Mouse (Mus musculus) megakaryocyte-erythroid progenitor cell, adult 5-6 weeks (primary cell): ENCODE data around the gene Mthfr. TPM values are rescaled to one million over a fixed set of nuclear protein-coding genes. Genes with fewer than 3 reads are reported as not detected.
A peak's percentile ranks its signal among the peaks of the same experiment; 100 is the strongest.

ENCODE experiments used
- ATAC-seq: replicated peaks from 2 replicates; pipeline ENCODE4 v1.8.0; 2016; ENCODE audit warnings: mild to moderate bottlenecking, inconsistent platforms; ENCODE audit not compliant: severe bottlenecking, poor library complexity, low FRiP score, low TSS enrichment
- total RNA-seq, 2 experiments: library from RNA; stranded (forward) in 1 of 2; stranded (reverse) in 1 of 2; fragments of 200-1000, 215-1000 nt in 1 of 2; fragments of >200 nt in 1 of 2; fragmentation: Nextera tagmentation in 1 of 2; gene quantifications; 2 replicates each; pipeline ENCODE4 v1.2.3; 2014 to 2017

The Mthfr gene
- total RNA-seq, 2 experiments from 2014 or later, result 2.2 to 3.3 TPM

DNA sequence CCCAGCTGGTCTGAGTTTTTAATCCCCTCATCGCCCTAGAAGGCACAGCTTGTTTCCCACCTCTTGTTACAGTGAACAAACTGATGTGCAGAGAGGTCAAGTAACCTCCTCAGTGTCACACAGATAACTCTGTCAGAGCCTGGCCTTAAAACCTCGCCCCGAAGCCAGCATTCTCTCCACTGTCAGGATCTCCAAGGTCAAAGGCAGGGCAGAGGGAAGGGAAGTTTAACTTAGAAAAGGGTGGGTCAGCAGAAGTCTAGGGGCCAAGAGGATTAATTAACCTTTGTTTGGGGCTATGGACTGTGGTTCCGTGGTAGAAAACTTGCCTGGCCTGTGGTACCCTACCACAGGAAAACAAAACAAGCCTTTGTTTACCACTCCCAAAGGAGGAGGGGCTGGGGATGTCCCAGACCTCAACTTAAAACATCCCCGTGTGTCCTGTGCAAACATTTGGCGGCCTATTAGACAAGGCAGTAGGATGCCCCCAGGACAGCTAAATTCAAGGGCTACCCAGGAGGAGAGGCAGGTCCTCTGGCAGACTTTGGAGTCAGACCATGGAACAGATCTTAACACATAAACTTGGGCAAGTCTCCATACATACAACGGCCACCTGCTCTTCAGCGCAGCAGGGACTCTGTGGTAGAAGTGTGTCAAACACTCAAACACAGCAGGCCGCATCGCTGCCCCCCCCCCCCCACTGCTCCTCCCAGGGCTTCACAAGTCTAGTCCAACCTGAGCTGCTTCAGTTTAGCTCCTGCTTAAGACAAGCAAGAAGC lies 46.4 kb downstream of the Mthfr start:
- ATAC-seq, result no peak

DNA sequence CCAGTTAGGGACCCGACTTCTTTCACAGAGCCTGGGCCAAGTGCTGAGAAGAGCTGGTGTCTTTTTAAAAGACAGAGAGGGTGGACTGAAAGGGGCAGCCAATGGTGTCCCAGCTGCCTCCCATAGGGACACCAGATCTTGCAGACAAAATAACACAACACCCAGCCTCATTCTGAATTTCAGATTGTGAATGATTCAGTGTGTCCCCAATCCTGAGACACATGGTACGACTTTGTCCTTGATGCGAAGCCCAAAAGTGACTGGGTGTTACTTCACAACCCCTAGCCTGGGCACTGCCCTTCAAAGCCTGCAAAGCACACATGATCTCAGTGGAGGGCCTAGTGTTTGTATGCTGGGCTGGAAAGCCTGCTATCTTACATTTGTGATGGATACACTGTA lies 47.0 kb downstream of the Mthfr start:
- ATAC-seq, result no peak

DNA sequence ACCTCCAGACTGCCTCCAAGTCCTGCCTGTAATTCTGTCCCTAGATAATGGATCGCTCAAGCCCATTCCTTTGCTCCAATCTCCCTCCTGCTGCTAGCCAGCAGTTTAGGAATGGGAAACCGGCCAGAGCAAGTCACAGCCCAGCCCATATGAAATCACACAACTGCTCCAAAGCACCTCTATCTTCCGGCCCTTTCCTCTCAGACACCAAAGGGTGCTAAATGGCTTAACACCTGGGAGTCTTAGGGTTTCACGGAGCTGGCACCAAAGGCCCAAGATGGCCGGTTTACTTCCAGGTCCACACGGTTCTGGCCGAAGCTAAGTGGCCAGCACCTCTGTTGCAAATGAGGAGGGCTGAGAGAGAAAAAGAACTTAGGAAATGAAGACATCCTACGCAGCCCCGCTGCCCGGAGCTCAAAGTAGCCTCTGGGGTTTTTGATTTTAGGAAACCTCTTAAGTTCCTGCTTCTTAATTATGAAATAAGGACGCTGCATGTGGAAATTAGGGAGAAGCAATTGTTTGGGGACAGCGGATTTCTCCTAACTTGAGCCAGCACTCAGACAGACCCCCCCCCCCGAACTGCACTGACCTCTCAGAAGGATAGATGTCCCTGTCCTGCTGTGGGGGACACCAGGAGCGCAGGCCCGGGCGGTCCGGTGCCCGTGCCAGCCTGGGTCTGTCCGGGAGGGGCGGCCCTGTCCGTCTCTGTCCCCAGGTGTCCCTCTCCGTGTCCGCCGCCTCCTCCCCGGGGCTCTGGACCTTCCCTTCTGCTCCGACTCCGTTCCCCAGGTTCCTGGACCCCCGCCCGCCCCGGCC lies 48.4 kb downstream of the Mthfr start:
- ATAC-seq, result no peak; the same call in 1 of the 2 replicates

DNA sequence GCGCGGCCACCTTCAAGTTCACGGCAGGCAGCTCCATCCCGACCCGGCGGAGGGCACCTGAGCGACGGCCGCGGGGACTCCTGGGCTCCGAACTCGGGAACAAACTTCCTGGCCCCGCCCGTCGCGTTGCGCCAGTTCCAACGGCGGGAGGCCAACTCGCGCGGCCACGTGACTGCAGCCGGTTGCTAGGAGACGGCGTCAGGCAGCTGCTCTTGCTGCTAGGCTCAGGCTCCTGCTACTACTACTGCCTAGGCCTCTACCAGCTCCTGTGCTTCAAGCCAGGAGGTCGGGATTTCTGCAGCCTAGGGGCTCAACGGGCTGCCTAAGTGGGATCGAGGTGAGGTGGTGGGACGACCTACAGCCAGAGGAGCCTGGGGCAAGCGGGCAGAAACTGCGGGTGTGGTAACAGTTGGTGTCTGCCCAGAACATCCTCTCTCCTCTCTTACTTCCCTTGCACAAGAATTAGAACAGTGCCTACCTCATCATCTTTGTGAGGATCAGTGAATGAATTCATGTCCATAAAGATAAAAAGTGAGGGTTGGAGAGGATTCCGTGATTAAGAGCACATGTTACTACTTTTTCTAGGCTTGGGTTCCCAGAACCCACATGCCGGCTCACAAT lies 49.1 kb downstream of the Mthfr start, which contains the start of gene Agtrap:
Gene Agtrap (minus strand): TSS at position 125 of the 621 bp plus-strand sequence.
- peak; percentile 91 for ATAC-seq

DNA sequence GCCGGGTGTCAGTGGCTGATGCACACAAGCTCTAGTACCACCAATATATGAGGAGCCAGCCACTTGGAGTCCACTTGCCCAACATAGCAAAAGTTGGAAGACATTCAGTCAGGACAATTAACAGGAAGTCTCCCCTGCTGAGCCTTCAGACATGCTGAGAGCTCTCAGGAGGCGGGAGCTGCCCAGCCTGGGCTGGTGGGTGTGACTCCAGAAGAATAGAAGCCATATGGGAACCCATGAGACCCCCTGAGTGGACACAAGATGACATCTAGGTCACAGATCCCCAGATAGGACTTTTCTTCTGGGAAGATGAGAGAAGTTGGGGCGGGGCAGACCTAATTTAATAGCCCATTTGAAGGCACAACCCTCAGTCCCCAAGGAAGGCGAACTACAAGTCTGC lies 50.3 kb downstream of the Mthfr start:
- ATAC-seq, result no peak

DNA sequence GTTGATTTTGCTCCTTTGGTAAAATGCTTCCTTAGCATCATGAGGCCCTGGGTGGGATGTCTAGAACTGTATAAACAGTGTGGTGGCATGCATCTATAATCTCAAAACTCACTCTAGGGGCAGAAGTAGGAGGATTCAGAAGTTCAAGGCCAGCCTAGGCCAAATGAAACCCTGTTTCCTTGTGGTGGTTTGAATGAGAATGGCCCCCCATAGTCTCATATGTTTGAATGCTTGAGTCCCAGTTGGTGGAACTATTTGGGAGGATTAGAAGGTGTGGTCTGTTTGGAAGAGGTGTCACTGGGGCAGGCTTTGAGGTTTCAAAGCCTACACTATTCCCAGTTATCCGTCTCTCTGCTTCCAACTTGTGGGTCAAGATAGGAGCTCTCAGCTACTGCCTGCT lies 52.3 kb downstream of the Mthfr start:
- ATAC-seq, result no peak

DNA sequence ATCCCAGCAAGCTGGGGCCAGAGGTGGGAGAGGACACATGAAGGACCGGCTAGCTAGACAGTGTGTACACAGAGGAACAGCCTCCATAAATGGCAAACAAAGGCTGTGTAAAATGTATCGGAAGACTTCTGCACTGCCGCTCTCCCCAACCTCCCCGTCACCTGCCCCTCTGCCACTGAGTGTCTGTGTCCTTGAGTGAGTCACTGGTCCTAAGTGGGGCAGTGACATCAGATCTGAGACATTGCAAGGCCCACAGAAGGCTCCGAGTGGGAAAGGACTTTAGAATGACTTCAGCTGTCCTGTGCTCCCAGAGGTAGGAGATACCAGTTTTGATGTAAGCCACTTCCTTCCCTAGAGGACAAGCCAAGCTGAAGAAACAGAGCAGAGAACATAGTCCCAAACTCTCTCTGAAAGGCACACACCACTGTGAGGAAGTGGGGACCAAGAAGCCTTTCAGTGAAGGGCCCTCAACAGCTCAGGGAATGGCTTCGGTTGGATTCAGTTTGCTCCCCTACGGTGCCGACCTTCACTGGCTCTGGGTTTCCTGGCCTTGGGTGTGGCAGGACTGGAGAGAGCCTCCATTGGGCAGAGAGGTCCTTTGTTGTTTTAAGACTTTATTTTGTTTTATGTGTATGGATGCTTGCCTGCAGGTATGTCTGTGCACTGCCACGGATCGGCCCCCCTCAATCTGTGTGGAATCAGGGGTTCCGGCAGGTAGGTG lies 53.8 kb downstream of the Mthfr start:
- ATAC-seq, result no peak

DNA sequence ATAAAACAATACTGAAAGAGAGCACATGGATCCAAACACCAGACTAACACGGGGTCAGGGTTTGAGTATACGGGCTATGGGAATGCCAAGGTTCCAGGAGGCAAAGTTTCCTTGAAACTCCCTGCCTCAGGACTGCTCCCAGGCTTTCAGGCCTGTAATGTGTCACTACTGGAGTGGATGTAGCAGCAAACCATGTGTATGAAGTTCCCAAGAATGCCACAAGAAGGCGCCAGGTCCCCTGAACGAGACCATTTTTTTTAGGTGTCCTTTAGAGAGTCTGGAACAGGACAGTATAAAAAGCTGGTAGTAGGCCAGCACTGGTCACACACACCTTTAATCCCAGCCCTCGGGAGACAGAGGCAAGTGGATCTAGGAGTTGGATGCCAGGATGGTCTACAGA lies 55.3 kb downstream of the Mthfr start:
- 0 out of 2 replicates have a peak, but pooled peaks have one; percentile 28 for ATAC-seq

DNA sequence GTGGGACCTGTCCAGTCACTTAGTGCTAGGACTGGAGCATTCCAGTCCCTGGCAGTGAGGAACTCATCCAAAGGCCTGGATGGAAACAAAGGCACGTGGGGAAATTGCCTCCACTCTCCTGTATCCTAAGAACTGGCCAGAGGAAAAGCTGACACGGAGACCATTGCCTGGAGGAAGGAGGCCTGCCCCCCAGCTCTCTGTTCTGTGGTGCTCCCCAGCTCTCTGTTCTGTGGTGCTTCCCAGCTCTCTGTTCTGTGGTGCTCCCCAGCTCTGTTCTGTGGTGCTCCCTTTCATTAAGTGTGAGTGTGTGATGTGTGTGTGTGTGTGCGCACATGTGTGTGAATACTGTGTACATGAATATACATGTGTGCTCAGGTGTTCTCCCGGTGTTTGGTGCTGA lies 56.2 kb downstream of the Mthfr start:
- ATAC-seq, result no peak

DNA sequence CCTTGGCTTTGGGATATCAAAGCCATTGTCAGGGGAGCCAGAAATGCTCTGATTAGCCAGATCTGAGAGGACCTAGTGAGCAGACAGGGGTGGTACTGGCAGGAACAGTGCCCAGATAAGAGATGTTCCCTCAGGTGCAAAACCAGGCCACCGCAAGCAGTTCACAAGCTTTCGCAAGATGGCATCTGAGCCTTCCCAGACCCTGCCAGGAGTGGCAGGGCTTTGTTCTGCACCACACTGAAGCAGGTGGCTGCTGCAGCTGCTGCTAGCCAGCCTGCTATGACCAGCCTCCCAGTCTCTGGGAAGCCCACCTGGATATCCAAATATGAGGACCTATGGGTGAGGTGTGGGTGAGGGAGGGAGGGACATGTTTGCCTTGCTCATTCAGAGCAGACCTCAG lies 59.1 kb downstream of the Mthfr start:
- no peak for ATAC-seq

DNA sequence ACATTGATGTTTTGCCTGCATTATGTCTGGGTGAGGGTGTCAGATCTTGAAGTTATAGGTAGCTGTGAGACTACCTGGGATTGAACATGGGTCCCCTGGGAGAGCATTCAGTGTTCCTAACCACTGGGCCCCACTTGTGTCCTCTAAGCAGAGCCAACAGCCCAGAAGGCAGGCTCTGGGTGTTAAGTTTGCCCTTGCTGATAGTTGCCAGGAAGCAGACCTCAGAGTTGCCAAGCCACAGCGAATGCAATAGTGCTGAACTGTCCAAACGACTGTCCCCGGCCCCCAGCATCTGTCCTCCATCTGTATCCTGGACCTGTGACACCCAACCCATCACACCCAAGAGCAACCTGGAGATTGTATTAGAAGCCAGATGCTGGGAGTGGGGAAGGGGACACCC lies 59.8 kb downstream of the Mthfr start:
- ATAC-seq, result no peak

DNA sequence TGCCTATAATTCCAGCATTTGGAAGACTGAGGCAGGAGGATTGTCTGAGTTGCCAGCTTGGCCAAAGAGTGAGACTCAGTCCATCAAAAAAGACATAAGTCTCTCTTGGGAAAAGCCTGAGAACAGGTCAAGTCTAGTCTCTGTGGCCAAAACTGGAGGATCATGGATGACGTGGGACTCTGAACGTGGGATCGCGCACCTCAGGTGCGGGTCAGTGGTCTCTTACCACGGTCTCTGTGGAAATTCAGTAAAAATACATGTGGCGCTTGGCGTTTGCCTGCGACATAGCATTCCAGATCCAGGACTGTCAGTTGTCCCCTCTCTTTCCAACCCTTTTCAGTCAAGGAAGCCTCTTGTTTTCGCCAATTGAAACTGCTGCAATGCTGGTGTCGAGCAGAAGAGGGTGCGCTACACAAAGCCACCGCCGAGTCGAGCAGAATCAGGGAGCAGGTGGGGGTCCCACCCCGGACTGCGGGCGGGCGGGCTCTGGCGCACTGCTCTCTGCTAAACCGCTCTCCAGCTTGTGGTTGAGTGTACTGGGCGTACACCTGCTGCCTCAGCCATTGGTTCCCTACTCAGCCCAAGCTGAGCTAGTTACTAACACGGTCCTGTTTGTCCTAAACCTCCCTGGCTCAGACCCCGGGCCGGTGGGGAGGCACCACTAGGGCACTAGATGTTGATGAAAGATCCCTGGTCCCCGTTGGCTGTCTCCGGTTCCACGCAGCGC lies 63.1 kb downstream of the Mthfr start:
- ATAC-seq, result peak; percentile 87

DNA sequence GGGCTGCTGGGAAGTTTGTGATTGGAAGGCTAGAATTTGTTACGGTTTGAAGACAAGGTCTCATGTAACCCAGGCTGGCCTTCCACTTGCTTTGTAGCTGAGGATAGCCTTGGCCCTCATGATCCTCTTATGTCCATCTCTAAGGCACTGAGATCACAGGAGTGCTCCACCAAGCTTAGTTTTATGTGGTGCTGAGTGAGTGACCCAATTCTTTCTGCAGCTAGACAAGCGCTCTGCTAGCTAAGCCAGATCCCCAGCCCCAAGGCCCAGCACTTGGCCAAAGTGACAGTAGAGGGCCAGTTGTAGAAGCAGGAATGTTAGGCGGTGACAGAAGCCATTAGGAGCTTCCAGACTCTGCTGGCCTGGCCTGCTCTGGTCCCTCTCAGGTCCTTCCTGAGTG lies 65.3 kb downstream of the Mthfr start:
- ATAC-seq, result no peak

DNA sequence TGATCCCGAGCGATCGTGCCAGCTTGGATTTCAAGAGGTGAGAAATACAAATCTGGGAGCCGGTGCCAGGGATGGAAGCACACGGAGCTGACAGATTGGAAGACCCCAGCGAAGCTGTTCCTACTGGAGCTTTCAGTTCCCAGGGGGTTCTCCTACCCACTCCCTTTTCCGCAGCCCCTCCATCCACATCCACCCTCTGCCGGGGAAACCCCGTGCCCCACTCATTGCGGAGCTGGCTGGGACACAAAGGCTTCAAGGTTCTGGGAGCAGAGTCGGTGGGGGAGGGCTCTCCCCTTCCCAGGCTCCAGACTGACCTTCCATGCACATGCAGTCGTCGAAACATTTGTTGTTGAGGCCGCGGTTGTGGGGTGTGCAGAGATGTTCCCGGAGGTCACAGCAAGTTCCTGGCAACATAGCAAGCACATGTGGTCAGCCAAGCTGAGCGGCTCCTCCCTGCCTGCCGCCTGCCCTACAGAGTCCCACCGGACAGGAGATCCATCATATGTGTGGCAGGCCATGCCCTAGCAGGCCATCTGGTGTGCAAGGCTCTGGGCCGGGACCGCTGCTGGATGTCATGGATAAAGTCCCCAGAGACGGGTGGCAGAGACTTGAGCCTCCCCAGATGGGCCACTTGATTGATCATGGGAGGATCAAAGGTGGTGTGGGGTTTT lies 68.9 kb downstream of the Mthfr start:
- ATAC-seq, result no peak

DNA sequence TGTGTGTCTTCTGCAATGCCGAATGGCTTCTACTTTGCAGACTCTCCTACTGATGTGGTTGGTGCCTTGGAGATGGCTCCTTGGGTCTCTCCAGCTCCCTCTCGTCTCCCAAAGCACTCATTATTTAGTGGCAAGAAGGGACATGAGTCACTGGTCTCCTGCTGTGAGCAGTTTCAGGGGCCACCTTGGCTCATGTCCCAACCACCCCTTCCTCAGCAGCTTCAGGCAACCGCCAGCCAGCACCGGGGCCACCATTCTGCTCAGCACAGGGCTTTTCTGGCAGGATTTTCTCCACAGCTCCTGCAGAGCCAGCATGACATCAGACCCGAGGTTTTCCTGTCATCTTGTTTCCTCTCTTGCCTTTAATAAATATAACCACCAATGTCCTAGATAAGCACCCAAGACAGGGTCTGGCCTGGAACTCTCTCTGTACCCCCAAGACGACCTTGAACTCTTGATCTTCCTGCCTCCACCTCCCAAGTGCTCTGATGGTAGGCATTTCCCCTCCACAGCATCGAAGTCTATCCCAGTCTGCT lies 69.8 kb downstream of the Mthfr start:
- ATAC-seq, result no peak
